Mouse (Mus musculus) embryonic facial prominence, embryonic 10.5 days (tissue): ENCODE measurements at regions not wholly inside any gene's neighbourhood (a gene's known extent, or its start where the extent isn't known, plus 50 kb on each side); places are given as distances from the start of the nearest gene placed in this dataset.

ENCODE experiments used
- DNase-seq: peaks from one replicate; pipeline ENCODE4 v3.0.0-alpha.2; 2017; ENCODE audit warnings: low spot score
- H3K27ac ChIP-seq: fragments of 300-500 bp; sonication (generic); replicated peaks from 2 replicates; pipeline ENCODE4 v1.5.1; 2016; ENCODE audit warnings: mild to moderate bottlenecking
- H3K27me3 ChIP-seq: fragments of 300-500 bp; sonication (generic); replicated peaks from 2 replicates; pipeline ENCODE4 v1.6.1; 2016; ENCODE audit warnings: low read depth, mild to moderate bottlenecking; ENCODE audit not compliant: poor library complexity, severe bottlenecking
- H3K36me3 ChIP-seq: fragments of 300-500 bp; sonication (generic); replicated peaks from 2 replicates; pipeline ENCODE4 v1.6.1; 2016; ENCODE audit warnings: mild to moderate bottlenecking, moderate library complexity
- H3K4me1 ChIP-seq: fragments of 300-500 bp; sonication (generic); 2 replicates; pipeline ENCODE4 v1.6.1; 2016
- H3K4me3 ChIP-seq: fragments of 300-500 bp; sonication (generic); 2 replicates; pipeline ENCODE4 v1.5.1; 2016; ENCODE audit warnings: mild to moderate bottlenecking, moderate library complexity
- H3K9me3 ChIP-seq: fragments of 300-500 bp; sonication (generic); 2 replicates; pipeline ENCODE4 v1.6.1; 2016; ENCODE audit warnings: mild to moderate bottlenecking
- WGBS: fragments of 180-500 bp; shearing (Covaris S2); methylation state at CpG from one replicate; pipeline ENCODE4 v1.1.7; 2016; 5-methylcytosine and 5-hydroxymethylcytosine counted together

DNA sequence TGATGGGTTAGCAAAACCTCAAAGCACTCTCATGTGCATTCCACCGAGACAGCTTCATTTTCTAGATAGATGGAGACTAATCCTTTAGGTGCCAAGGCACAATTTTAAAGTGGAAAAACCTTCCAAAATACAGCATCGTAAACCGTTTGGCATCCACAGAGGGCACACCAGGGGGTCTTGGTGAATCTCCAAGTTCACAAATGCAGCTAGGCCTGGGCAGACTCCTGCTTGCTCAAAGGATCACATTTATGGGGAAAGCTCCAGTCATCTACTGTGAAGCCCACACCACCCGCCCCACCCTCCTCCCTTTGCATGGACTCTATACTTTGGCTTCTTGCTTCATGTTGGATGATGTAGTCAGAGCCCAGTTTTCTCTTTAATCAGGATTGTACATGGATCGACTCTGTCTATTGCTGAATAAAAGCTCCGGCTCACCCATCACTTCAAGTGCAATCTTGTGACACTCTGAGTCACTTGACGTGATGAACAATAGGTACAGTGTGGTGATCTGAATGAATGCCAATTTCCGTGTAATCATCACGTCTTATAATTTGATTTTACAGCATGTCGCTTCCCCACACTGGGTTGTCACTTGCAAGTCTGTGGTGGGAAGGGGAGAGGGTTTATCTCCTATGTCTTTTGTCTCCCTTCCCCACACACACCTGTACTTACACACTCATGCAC is 129.2 kb upstream of the Pkdcc start:
- H3K27ac ChIP-seq, result no peak overlapping the region
- H3K4me3 ChIP-seq, result no peak overlapping the region
- no peaks in the 10 kb centered on the region for H3K36me3 ChIP-seq
- 92% methylated on average over 10 of the region's 10 CpGs for WGBS
- no peak for DNase-seq
- H3K27me3 ChIP-seq, result peaks cover 28% of the 10 kb centered on the region
- H3K4me1 ChIP-seq, result peaks cover 39% of the 10 kb centered on the region
- H3K9me3 ChIP-seq, result 0 out of 2 replicates have a peak, but pooled peaks cover 2% of the 10 kb centered on the region

DNA sequence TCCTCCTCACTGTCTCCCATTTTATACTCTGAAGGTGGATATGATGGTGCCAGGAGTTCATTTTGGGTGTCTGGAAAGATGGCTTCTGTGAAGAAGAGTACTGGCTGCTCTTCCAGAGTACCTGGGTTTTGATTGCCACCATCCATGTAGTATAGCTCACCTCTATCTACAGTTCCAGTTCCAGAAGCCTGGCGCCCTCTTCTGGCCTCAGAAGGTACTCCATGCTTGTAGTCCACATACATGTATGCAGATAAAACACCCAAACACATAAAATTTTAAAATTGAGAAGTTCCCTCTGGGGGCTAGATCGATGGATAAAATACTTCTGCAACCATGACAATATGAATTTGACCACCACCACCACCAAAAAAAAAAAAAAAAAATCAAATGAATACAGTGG is 128.4 kb upstream of the Pkdcc start:
- DNase-seq, result no peak
- Histone ChIP-seq H3K36me3 (no peaks in the 10 kb centered on the region), H3K4me3 (no peak overlapping the region), H3K27ac (no peak overlapping the region), H3K27me3 (peaks cover 28% of the 10 kb centered on the region), H3K9me3 (0 out of 2 replicates have a peak, but pooled peaks cover 2% of the 10 kb centered on the region), H3K4me1 (peaks cover 34% of the 10 kb centered on the region)
- 78% methylated on average over 2 of the region's 2 CpGs for WGBS

DNA sequence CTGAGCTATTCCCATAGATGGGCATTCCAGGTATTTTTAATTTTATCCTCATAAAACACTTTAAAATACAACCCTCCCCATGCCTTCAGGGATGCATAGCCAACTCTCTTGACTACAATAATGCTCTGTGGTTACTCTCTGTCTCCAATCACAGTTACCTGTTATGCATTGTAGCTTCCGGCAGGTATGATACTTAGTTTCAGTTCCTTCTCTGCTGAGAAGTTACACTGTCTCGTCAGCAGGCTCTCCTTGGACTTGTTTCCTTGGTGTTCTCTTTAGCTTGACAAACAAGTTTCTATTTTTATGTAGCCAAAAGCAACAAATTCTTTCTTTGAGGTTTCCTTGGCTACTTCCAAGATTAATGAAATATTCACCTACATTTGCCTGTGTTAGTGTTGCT is 126.6 kb upstream of the Pkdcc start:
- peaks cover 30% of the 10 kb centered on the region for H3K27me3 ChIP-seq
- no peak overlapping the region for H3K27ac ChIP-seq
- no peak overlapping the region for H3K4me3 ChIP-seq
- H3K4me1 ChIP-seq, result peaks cover 17% of the 10 kb centered on the region
- H3K9me3 ChIP-seq, result 0 out of 2 replicates have a peak, but pooled peaks cover 2% of the 10 kb centered on the region
- DNase-seq, result no peak
- 83% methylated on average over 2 of the region's 2 CpGs for WGBS
- no peaks in the 10 kb centered on the region for H3K36me3 ChIP-seq

DNA sequence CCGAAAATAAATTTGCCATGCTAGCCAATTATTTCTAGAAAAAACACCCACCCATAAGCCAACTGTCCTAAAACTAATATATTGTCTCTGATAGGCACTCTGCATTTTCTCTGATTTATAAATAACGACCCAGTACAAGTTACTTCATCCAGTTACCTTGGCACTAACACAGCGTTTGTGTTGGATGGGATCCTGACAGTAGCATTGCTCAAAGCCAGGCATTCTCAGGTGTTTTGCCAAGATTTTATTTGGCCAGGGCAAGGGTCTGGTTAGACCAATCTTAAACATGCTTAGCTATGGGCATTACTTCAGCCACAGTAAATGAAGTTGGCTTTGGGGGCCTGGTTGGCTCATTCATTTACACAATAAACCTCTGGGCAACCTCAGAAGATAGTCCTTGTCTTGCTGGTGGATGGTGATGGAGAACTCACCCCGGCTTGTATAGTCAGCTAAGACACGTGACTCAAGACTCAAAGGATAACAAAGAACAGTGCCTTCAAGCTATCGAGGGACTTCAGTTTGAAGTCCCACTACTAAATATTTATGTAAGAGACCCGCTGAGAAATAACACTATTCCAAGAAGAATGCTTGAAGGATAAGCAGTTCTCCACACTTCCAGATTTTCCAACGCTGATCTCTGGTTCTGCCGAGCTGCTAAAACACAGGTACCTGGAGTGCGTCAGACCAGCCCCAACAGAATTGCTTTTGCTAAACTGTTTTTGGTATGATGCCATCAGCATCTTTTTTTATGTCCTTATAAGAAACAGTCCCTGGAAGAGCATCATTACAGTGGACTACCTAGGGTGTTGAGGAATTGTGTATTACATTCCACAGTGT is 125.0 kb upstream of the Pkdcc start:
- H3K27me3 ChIP-seq, result peaks cover 42% of the 10 kb centered on the region
- H3K4me3 ChIP-seq, result no peak overlapping the region
- no peak overlapping the region for H3K27ac ChIP-seq
- no peak for DNase-seq
- H3K4me1 ChIP-seq, result peaks cover 9% of the 10 kb centered on the region
- 0 out of 2 replicates have a peak, but pooled peaks cover 2% of the 10 kb centered on the region for H3K9me3 ChIP-seq
- no peaks in the 10 kb centered on the region for H3K36me3 ChIP-seq
- WGBS, result 81% methylated on average over 10 of the region's 10 CpGs

DNA sequence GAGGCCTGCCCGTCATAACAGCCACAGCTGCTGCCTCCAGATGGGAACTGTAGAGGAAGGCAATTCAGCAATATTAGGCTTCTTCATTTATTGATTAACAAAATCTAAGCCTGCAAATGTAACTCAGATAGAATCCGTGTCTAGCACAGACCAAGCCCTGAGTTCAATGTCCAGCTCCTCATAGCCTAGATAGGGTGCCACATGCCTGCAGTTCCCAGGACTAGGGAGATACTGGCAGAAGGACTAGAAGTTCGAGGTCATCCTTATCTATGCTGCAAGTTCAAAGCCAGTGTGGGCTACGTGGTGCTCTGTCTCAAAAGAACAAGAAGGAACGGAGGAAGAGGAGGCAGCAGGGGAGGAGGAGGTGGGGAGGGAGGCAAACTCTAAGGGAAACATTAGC is 121.2 kb upstream of the Pkdcc start:
- peaks cover 36% of the 10 kb centered on the region for H3K27me3 ChIP-seq
- no peak for DNase-seq

DNA sequence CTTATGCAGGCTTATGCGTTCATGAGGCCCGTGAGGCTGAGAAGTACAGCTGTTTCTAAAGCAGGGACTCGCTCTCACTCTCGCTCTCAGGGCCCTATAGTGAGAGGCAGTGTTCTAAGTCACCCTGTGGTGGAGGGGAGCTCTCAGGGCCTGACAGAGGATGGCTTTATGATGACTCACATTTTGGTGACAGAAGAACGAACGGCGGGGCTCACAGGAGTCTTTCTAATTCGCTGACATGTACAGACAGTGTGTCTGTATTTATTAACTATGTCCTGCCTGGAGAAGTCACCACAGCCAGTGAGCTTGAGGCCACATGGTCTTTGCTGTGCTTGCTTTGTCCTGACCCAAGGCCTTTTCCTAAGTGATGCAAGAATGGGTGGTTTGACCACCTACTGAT is 118.6 kb upstream of the Pkdcc start:
- 70% methylated on average over 8 of the region's 8 CpGs for WGBS
- H3K36me3 ChIP-seq, result no peaks in the 10 kb centered on the region
- no peak overlapping the region for H3K27ac ChIP-seq
- peaks cover 53% of the 10 kb centered on the region for H3K4me1 ChIP-seq
- DNase-seq, result no peak
- H3K27me3 ChIP-seq, result peaks cover 41% of the 10 kb centered on the region
- no peak overlapping the region for H3K4me3 ChIP-seq
- no peaks in the 10 kb centered on the region for H3K9me3 ChIP-seq

More for the DNA sequence above, 121.2 kb upstream of the Pkdcc start:
- Histone ChIP-seq H3K36me3 (no peaks in the 10 kb centered on the region), H3K4me3 (no peak overlapping the region), H3K27ac (no peak overlapping the region), H3K4me1 (peaks cover 33% of the 10 kb centered on the region), H3K9me3 (no peaks in the 10 kb centered on the region)
- WGBS, result 80% methylated on average over 5 of the region's 5 CpGs

DNA sequence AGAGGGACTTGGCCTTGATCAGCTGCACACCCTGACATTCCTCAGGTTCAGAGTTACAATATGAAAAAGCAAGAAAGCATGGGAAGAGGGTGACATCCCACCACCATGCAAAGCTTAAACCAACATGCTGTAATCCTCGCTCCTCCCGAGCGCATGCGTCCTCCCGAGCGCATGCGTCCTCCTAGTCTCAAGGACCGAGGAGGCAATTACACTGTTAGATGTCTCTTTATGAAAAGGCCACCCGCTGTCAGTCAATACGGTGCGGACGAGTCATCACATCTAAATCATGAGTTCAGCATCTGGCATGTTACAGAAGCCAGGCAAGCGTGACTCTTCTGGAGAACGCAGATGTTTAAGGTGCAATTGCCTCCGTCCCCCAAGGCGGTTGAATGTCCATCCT is 117.1 kb upstream of the Pkdcc start:
- Histone ChIP-seq H3K27ac (no peak overlapping the region), H3K9me3 (no peaks in the 10 kb centered on the region), H3K4me3 (no peak overlapping the region), H3K36me3 (no peaks in the 10 kb centered on the region), H3K27me3 (peaks cover 44% of the 10 kb centered on the region), H3K4me1 (peaks cover 54% of the 10 kb centered on the region)
- WGBS, result 90% methylated on average over 16 of the region's 16 CpGs
- no peak for DNase-seq

DNA sequence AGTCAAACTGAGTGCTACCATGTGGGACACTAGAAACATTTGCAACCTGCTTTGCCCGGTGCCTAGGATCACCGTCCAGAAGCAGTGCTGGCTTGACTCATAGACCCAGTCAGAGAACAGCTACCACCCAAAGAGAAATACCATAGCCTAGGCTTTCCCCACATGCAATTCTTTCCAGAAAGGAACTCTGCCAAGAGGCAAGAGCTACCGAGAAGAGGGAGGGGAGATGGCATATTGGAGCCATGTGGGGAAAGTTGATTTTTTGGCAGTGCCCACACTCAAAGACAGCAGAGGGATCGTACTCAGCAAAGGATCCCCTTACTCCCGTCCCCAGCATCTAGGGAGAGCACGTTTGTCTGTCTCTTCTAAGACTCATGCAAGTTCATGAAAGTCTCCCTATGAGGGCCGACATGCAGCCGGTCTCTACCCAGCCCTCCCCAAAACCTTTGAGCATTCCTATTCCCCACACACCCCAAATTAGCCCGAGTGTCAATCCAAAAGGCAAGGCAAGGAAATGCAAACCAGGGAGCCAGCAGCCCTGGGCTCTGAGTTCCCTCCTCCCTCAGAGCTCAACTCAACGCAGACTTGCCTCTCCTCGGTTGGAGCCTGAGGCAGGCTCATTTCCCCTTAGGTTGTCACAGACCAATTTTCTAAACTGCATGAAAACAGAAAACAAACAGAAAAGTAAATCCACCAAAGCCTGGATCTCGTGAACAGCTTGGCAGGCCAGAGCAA is 116.2 kb upstream of the Pkdcc start:
- no peak overlapping the region for H3K4me3 ChIP-seq
- DNase-seq, result no peak
- H3K9me3 ChIP-seq, result no peaks in the 10 kb centered on the region
- peaks cover 39% of the 10 kb centered on the region for H3K27me3 ChIP-seq
- no peaks in the 10 kb centered on the region for H3K36me3 ChIP-seq
- peaks cover 54% of the 10 kb centered on the region for H3K4me1 ChIP-seq
- H3K27ac ChIP-seq, result peak overlapping the region; percentile 30; the same call in 1 of the 2 replicates
- 50% methylated on average over 12 of the region's 12 CpGs for WGBS

DNA sequence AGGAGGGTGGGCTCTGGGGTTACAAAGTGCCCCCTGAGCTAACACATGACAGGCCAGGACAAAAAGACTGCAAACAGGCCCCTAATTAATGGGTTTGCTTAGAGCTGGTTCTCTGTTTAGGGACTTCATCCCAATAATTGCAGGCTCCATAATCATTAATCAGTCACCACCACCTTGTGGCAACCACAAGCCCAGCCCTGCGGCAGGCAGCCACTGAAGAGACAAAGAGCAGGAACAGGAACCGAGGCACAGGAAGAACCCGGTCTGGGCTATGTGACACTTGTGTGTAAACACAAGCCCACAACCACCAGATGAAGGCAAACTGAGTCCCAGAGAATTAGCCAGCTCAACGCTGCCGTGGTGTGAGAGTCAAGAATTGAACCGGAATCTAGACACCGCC is 114.1 kb upstream of the Pkdcc start:
- Histone ChIP-seq H3K9me3 (no peaks in the 10 kb centered on the region), H3K27ac (no peak overlapping the region; the same call in 1 of the 2 replicates), H3K4me3 (no peak overlapping the region), H3K4me1 (peaks cover 48% of the 10 kb centered on the region), H3K36me3 (no peaks in the 10 kb centered on the region), H3K27me3 (peaks cover 28% of the 10 kb centered on the region)
- DNase-seq, result no peak
- WGBS, result 67% methylated on average over 7 of the region's 7 CpGs

DNA sequence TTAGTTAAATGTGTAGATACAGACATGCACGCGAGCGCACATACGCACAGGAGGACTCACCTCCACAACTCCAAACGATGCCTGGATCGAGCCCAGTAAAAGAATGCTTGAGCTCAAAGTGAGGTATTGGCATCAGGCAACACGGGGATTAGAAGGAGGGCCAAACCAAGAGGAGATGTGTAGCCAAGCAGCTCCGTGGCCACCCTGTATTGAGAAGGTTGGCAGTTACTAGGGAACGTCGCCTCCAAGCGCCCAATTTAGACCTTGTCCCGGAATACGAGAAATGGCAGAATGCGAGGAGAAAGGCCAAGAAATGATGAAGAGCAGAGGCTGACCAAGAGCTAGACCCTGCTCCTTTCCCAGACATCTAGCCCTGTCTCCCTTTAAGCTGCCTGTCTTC is 113.3 kb upstream of the Pkdcc start:
- Histone ChIP-seq H3K27me3 (peaks cover 28% of the 10 kb centered on the region), H3K9me3 (no peaks in the 10 kb centered on the region), H3K36me3 (no peaks in the 10 kb centered on the region), H3K4me1 (peaks cover 48% of the 10 kb centered on the region), H3K27ac (no peak overlapping the region; the same call in 1 of the 2 replicates), H3K4me3 (no peak overlapping the region)
- no peak for DNase-seq
- WGBS, result 94% methylated on average over 14 of the region's 14 CpGs

DNA sequence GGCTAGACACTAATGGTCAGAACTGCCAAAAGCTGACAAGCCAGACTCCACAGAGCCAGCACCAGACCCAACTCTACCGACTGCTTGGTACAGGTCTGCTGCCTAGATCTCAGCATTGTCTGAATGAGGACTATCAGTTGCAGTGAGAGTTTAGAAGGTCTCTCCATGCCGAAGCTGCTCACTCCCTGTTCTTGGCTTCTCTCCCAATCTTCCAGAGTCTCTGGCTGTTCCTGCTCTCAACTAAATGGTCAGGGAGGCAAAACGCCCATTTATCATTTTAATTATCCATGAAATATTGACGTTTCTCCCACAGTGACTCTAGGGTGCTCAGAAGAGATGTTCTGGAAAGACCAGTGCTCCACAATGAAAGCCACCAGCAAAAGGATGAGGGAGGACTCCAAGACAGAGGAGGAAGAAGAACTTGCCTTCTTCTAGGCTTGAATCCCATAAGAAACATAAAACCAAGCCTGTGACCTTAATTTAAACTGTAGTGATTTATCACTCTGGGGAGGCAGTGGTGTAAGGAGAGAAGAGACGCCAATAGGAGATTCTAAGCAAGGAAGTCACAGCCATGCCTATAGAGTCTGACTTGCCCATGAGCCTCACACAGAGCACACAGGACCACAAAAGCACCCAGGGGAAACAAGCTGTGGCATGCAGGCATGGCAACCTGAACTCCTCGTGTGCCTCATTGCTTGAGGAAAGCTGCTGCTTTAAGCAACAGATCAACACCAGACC is 112.2 kb upstream of the Pkdcc start:
- H3K27me3 ChIP-seq, result peaks cover 28% of the 10 kb centered on the region
- DNase-seq, result no peak
- H3K4me1 ChIP-seq, result peaks cover 49% of the 10 kb centered on the region
- H3K4me3 ChIP-seq, result no peak overlapping the region
- no peaks in the 10 kb centered on the region for H3K36me3 ChIP-seq
- WGBS, result 85% methylated on average over 6 of the region's 6 CpGs
- H3K9me3 ChIP-seq, result no peaks in the 10 kb centered on the region
- H3K27ac ChIP-seq, result no peak overlapping the region

DNA sequence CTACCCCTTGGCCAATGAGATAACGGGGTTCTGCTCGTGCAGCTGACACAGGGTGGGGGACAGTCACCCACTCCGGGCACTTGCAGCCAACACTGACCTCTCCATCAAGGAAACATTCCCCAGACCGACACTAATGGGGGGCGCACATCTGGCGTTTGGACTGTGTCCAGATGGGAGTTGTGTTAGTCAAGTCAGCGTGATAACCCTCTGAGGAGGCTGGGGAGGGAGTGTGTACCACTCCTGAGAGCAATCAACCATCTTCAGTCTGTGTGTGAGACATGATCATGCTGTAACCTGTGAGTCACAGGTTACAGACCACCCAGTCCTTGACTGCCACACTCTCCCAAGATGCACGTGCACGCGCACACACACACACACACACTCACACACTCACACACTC is 106.9 kb upstream of the Pkdcc start:
- Histone ChIP-seq H3K9me3 (no peaks in the 10 kb centered on the region), H3K4me1 (peaks cover 47% of the 10 kb centered on the region), H3K27me3 (peaks cover 17% of the 10 kb centered on the region), H3K36me3 (no peaks in the 10 kb centered on the region), H3K4me3 (no peak overlapping the region), H3K27ac (peak overlapping the region; percentile 44; the same call in 1 of the 2 replicates)
- DNase-seq, result no peak
- 74% methylated on average over 10 of the region's 10 CpGs for WGBS
